Mouse (Mus musculus) embryonic facial prominence, embryonic 14.5 days (tissue): ENCODE results near the gene Acads. TPM values are rescaled to one million over a fixed set of nuclear protein-coding genes. Genes with fewer than 3 reads are reported as not detected.

ENCODE experiments used
- ATAC-seq: fragments of 200-750 bp; cut with Nextera tagmentation; 2 replicates; pipeline ENCODE4 v1.8.0; 2017; ENCODE audit warnings: low read depth, moderate number of reproducible peaks, moderate TSS enrichment
- DNase-seq: peaks from one replicate; pipeline ENCODE4 v3.0.0-alpha.2; 2015; ENCODE audit warnings: low spot score
- H3K27ac ChIP-seq: fragments of 300-500 bp; sonication (generic); replicated peaks from 2 replicates; pipeline ENCODE4 v1.5.1; 2014; ENCODE audit warnings: low read depth, mild to moderate bottlenecking, low read length, moderate library complexity
- H3K27me3 ChIP-seq: fragments of 300-500 bp; sonication (generic); replicated peaks from 2 replicates; pipeline ENCODE4 v1.6.1; 2014; ENCODE audit warnings: low read length; ENCODE audit not compliant: control insufficient read depth, insufficient read depth
- H3K36me3 ChIP-seq: fragments of 300-500 bp; sonication (generic); 2 replicates; pipeline ENCODE4 v1.6.1; 2014; ENCODE audit warnings: low read length, mixed read lengths; ENCODE audit not compliant: control insufficient read depth, insufficient read depth
- H3K4me1 ChIP-seq: fragments of 300-500 bp; sonication (generic); 2 replicates; pipeline ENCODE4 v1.6.1; 2014; ENCODE audit warnings: antibody characterized with exemption, low read length; ENCODE audit not compliant: control insufficient read depth, insufficient read depth
- H3K4me2 ChIP-seq: fragments of 300-500 bp; sonication (generic); 2 replicates; pipeline ENCODE4 v1.6.1; 2014; ENCODE audit warnings: low read depth, mild to moderate bottlenecking, low read length, moderate library complexity, mixed read lengths
- H3K4me3 ChIP-seq: fragments of 300-500 bp; sonication (generic); 2 replicates; pipeline ENCODE4 v1.5.1; 2014; ENCODE audit warnings: low read depth, mild to moderate bottlenecking, low read length
- H3K9ac ChIP-seq: fragments of 300-500 bp; sonication (generic); 2 replicates; pipeline ENCODE4 v1.6.1; 2014; ENCODE audit warnings: low read depth, mild to moderate bottlenecking, low read length, moderate library complexity, mixed read lengths
- H3K9me3 ChIP-seq: fragments of 300-500 bp; sonication (generic); 2 replicates; pipeline ENCODE4 v1.6.1; 2016; ENCODE audit warnings: low read length; ENCODE audit not compliant: control insufficient read depth
- WGBS: fragments of 180-500 bp; shearing (Covaris S2); extraction: QIAGEN DNeasy Blood & Tissue Kit; methylation state at CpG from one replicate; pipeline ENCODE4 v1.1.7; 2014; 5-methylcytosine and 5-hydroxymethylcytosine counted together
- polyA plus RNA-seq: library from polyadenylated mRNA; unstranded; fragments of >200 nt; fragmentation: Nextera tagmentation; extraction: Ambion mirVana; gene quantifications from 2 replicates; pipeline ENCODE4 v1.2.1, GENCODE M21; 2014

Acads gene
- polyA plus RNA-seq, 1 experiment from 2014 or later, result 28.7 TPM

GRCm38 (mm10) chr5:115161064-115161939 is 42.2 kb upstream of the Acads start:
- H3K9ac ChIP-seq, result no peak overlapping the region
- H3K36me3 ChIP-seq, result no peaks in the 10 kb centered on the region
- no peaks in the 10 kb centered on the region for H3K9me3 ChIP-seq
- no peak overlapping the region for H3K4me2 ChIP-seq
- DNase-seq, result no peak
- no peak for ATAC-seq
- H3K4me3 ChIP-seq, result no peak overlapping the region
- no peak overlapping the region for H3K27ac ChIP-seq
- H3K27me3 ChIP-seq, result no peaks in the 10 kb centered on the region
- 30% methylated on average over 13 of the region's 13 CpGs for WGBS
- peaks cover 3% of the 10 kb centered on the region; the same call in 1 of the 2 replicates for H3K4me1 ChIP-seq

- no peak overlapping the region for H3K4me3 ChIP-seq
- H3K36me3 ChIP-seq, result no peaks in the 10 kb centered on the region
- no peaks in the 10 kb centered on the region for H3K27me3 ChIP-seq
- no peak overlapping the region for H3K27ac ChIP-seq
- no peak overlapping the region for H3K9ac ChIP-seq
- 56% methylated on average over 6 of the region's 6 CpGs for WGBS
- no peaks in the 10 kb centered on the region for H3K9me3 ChIP-seq
- ATAC-seq, result no peak
- no peak overlapping the region for H3K4me2 ChIP-seq
- no peak for DNase-seq
- H3K4me1 ChIP-seq, result peaks cover 9% of the 10 kb centered on the region
Observed at GRCm38 (mm10) chr5:115160655-115161054, 41.5 kb upstream of the Acads start.

- H3K36me3 ChIP-seq, result no peaks in the 10 kb centered on the region
- peak overlapping the region; percentile 69 for H3K4me2 ChIP-seq
- 33% methylated on average over 12 of the region's 12 CpGs for WGBS
- no peaks in the 10 kb centered on the region for H3K27me3 ChIP-seq
- peak overlapping the region; percentile 74 for H3K9ac ChIP-seq
- ATAC-seq (no peak), DNase-seq (no peak)
- peak overlapping the region; percentile 97 for H3K27ac ChIP-seq
- H3K4me1 ChIP-seq, result peaks cover 23% of the 10 kb centered on the region
- H3K4me3 ChIP-seq, result peak overlapping the region; percentile 95
- H3K9me3 ChIP-seq, result no peaks in the 10 kb centered on the region
Observed at GRCm38 (mm10) chr5:115159165-115159564, 40.0 kb upstream of the Acads start.

- WGBS, result 0% methylated on average over 39 of the region's 78 CpGs
- H3K9me3 ChIP-seq, result no peaks in the 10 kb centered on the region
- H3K4me3 ChIP-seq, result peak within 1 kb of the TSS; percentile 95
- no peaks in the 10 kb centered on the region for H3K36me3 ChIP-seq
- H3K27ac ChIP-seq, result peak within 1 kb of the TSS; percentile 97
- DNase-seq (peak; percentile 99), ATAC-seq (peak; percentile 98)
- H3K9ac ChIP-seq, result peak within 1 kb of the TSS; percentile 96
- H3K4me2 ChIP-seq, result peak within 1 kb of the TSS; percentile 85
- H3K4me1 ChIP-seq, result peaks cover 31% of the 10 kb centered on the region
- H3K27me3 ChIP-seq, result no peaks in the 10 kb centered on the region
Observed at GRCm38 (mm10) chr5:115158040-115158983, 39.2 kb upstream of the Acads start, which contains the start of gene Mlec. Gene Mlec (minus strand): TSS chr5:115158179.

- Histone ChIP-seq H3K4me2 (peak overlapping the region; percentile 85), H3K27ac (peak overlapping the region; percentile 97), H3K36me3 (no peaks in the 10 kb centered on the region), H3K4me1 (peaks cover 39% of the 10 kb centered on the region), H3K9ac (peak overlapping the region; percentile 96), H3K9me3 (no peaks in the 10 kb centered on the region), H3K27me3 (no peaks in the 10 kb centered on the region), H3K4me3 (peak overlapping the region; percentile 95)
- DNase-seq, result no peak
- under 1% methylated on average over 26 of the region's 26 CpGs for WGBS
- no peak for ATAC-seq
Observed at GRCm38 (mm10) chr5:115156933-115157589, 37.9 kb upstream of the Acads start.

- H3K4me1 ChIP-seq, result peaks cover 39% of the 10 kb centered on the region
- 45% methylated on average over 7 of the region's 7 CpGs for WGBS
- DNase-seq (no peak), ATAC-seq (no peak)
- 0 out of 2 replicates have a peak, but pooled peaks cover 3% of the 10 kb centered on the region for H3K36me3 ChIP-seq
- H3K9ac ChIP-seq, result peak overlapping the region; percentile 96
- H3K9me3 ChIP-seq, result no peaks in the 10 kb centered on the region
- no peaks in the 10 kb centered on the region for H3K27me3 ChIP-seq
- peak overlapping the region; percentile 95 for H3K4me3 ChIP-seq
- peak overlapping the region; percentile 85 for H3K4me2 ChIP-seq
- H3K27ac ChIP-seq, result peak overlapping the region; percentile 44; the same call in 1 of the 2 replicates
Observed at GRCm38 (mm10) chr5:115156401-115156800, 37.3 kb upstream of the Acads start.

- DNase-seq (no peak), ATAC-seq (no peak)
- peaks cover 8% of the 10 kb centered on the region for H3K36me3 ChIP-seq
- H3K4me3 ChIP-seq, result peak overlapping the region; percentile 95
- no peaks in the 10 kb centered on the region for H3K27me3 ChIP-seq
- H3K4me1 ChIP-seq, result peaks cover 39% of the 10 kb centered on the region
- peak overlapping the region; percentile 44 for H3K27ac ChIP-seq
- no peaks in the 10 kb centered on the region for H3K9me3 ChIP-seq
- H3K9ac ChIP-seq, result peak overlapping the region; percentile 96
- 24% methylated on average over 5 of the region's 5 CpGs for WGBS
- peak overlapping the region; percentile 85 for H3K4me2 ChIP-seq
Observed at GRCm38 (mm10) chr5:115155831-115156230, 36.7 kb upstream of the Acads start.

GRCm38 (mm10) chr5:115155156-115155631 is 36.0 kb upstream of the Acads start:
- peak; percentile 39 for DNase-seq
- Histone ChIP-seq H3K4me2 (peak overlapping the region; percentile 85), H3K4me1 (peaks cover 39% of the 10 kb centered on the region), H3K9me3 (no peaks in the 10 kb centered on the region), H3K9ac (peak overlapping the region; percentile 96), H3K36me3 (peaks cover 15% of the 10 kb centered on the region), H3K27ac (peak overlapping the region; percentile 44), H3K4me3 (peak overlapping the region; percentile 95), H3K27me3 (no peaks in the 10 kb centered on the region)
- ATAC-seq, result no peak
- WGBS, result 56% methylated on average over 12 of the region's 13 CpGs
